Mouse (Mus musculus): ENCODE data around the gene Irf2.

Gene Irf2

DNA sequence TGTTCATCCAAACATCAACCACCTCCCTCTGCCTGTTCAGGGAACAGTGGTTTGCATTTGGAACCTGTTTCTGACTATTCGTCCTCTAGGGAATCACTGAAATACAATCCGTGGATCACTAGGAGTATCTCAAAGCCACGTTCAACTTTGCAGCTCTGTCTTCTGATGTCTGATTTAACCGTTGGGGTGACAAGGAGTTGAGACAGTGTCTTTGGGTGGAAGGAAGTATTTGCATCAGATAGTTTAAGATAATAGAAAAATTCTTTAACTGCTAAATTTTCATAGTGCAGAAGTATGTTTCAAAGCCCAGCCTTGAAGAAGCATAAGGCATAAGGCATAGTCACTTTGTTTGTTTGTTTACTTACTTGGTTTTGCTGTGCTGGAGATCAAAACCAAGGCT, 100.9 kb downstream of the Irf2 start:
- CTCF ChIA-PET: no interaction called here

GRCm38 (mm10) chr8:46840791-46841190, 101.3 kb downstream of the Irf2 start:
- CTCF ChIA-PET: no interaction called here

DNA sequence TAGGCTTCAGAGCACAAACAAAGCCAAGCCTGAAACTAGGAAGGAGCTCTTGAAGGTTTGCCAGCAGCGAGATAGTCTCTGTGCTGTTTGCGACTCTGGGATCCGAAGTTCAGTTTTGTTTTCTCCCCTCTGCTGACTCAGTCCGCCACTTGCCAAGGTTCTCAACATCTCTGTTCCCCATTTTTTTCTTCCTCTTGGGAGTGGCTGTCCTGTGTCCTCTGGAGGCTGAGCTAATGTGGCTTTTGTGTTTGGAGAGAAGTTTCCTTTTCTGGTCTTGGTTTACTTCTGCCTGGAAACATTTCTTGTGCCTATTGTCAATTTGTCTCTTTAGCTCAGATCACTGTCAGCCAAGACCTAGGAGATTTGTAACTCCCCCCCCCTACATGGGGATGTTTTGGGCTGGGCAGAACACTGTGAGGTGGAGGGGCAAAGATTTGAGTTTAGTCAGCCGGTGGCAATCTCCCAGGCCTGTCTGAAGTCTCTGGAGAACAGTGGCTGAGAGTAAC, 103.2 kb downstream of the Irf2 start:
- CTCF ChIA-PET: no interaction called here

GRCm38 (mm10) chr8:46843855-46844254, 104.3 kb downstream of the Irf2 start:
- CTCF ChIA-PET: interaction anchor here (0.5 to 0.9 kb wide), 3 partner anchors 17 to 90 kb away, joined by 3 to 4 read pairs (median 3); no protein-coding TSS in a partner anchor

DNA sequence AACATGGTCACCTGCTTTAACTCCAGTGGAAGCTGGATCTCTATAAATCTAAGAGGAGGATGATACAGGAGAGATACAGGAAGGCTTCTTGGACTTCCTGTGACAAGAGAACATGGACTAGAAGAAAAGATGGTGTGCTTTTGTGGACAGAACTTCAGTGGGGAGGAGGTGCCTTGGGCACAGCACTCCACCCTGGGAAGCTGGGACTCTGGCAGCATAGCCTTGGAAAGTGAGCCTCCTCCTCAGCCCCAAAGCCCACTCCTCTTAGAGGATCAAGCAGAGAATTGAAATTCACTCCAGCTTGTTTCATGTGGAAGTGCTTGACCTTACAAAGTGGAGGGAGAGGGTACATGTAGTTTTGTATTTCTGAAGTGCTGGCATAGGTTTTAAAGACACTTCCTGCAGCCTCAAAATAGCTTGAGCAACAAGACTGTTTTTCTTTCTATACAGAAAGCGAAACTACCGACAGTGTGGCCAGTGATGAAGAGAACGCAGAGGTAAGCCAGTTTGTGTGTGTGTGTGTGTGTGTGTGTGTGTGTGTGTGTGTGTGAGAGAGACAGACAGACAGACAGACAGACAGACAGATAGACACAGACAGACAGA, 104.9 kb downstream of the Irf2 start:
- CTCF ChIA-PET: interaction anchor here (0.5 to 0.7 kb wide), 3 partner anchors 16 to 97 kb away, joined by 3 to 9 read pairs (median 7); no protein-coding TSS in a partner anchor

DNA sequence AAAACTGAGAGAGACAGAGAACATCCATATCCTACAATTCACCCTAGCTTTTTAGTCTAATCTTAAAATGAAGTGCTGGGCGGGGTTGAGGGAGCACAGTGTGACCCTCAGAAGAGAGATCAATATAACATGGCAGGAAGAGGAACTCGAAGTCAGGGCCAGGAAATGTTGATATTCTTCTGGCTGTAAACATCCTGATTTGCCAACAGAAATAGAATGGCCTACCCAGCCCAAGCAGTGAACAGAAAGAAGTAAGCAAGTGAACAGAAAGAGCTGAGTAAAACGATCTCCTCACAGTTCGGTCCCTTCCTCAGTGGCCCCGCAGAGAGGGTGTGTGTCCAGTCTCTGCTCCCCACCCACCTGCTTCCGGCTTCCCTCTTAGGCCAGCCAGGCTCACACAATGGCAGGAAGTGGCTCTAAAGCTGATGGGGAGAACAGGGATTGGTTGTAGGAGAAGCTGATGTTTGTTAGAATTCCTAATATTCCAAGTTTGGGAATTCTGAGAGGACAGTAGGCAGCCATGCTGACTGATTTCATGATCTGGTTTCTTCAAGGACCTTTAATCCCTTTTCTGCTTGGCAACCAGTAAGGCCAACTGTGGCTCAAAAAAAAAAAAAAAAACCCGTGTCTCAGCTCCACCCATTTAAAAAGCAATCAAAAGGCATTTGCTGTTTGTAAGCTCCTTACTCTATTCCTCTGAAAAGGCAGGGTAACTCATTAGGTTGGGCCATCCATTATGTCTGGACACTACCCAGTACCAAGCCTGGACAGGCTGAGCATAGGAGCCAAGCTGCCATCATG, 105.6 kb downstream of the Irf2 start:
- CTCF ChIA-PET: interaction anchor here (0.6 to 1.0 kb wide), 3 partner anchors 56 to 148 kb away, joined by 7 to 9 read pairs (median 8); no protein-coding TSS in a partner anchor

GRCm38 (mm10) chr8:46845891-46846290, 106.4 kb downstream of the Irf2 start:
- CTCF ChIA-PET: interaction anchor here (0.6 to 1.0 kb wide), 3 partner anchors 21 to 149 kb away, joined by 5 to 8 read pairs (median 6); no protein-coding TSS in a partner anchor

- CTCF ChIA-PET: interaction anchor here (0.6 kb wide), 1 partner anchor 108 kb away, joined by 4 read pairs; no protein-coding TSS in a partner anchor
Observed at GRCm38 (mm10) chr8:46846893-46847292, 107.4 kb downstream of the Irf2 start.

- CTCF ChIA-PET: no interaction called here
Observed at GRCm38 (mm10) chr8:46848011-46848641, 108.6 kb downstream of the Irf2 start.

DNA sequence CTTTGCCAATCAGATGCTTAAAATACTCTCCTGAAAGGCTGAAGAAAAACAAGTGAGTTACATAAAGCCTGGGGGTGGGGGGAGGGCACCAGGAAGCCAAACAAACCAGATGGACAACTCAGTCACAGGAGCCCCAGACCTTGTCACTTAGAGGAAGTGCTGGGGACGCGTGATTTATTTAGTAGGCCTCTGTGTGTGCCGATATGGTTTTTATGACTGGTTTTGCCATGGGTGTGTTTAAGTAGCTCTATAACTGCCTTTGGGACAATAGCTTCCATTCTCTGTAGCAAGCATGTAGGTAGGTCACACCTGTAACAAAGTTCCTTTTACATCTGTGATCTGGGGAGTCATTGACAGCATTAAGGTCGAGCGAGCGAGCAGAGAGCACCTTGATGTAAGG, 109.4 kb downstream of the Irf2 start:
- CTCF ChIA-PET: no interaction called here

- CTCF ChIA-PET: interaction anchor here (0.7 kb wide), 1 partner anchor 83 kb away, joined by 6 read pairs; no protein-coding TSS in a partner anchor
Observed at GRCm38 (mm10) chr8:46849458-46849857, 109.9 kb downstream of the Irf2 start.

DNA sequence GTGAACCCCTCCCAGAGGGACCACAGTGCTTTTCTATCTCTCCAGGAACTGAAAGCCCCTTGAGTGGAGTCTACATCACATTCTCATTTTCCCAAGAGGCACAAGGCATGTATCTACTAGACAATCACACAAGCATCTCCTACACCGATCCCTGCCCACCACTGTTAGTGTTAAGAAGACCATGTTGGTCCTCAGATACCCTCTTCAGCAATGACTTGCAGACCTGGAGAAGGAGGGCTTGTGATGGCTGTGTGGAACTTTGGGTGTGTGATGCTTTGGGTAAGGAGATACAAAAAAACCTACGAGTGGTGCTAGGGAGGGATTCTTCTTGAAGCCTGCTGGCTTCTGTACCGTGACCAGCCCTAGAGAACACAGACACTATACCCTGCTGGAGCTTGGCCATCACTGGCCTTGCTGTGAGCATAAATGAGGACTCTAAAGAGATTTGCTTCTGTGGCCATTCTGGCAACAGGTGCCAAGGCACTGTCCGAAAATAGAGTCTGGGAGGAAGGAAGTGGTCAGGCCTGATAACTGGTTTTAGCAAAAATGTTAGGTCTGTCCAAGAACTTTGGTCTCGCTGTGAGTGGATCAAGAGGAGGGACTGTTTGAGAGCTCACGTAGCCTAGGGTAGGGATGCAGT, 110.8 kb downstream of the Irf2 start:
- CTCF ChIA-PET: no interaction called here

- CTCF ChIA-PET: no interaction called here
Observed at GRCm38 (mm10) chr8:46851560-46851959, 112.0 kb downstream of the Irf2 start.

- CTCF ChIA-PET: interaction anchor here (0.6 to 0.8 kb wide), 4 partner anchors 11 to 110 kb away, joined by 3 to 7 read pairs (median 4); no protein-coding TSS in a partner anchor
Observed at GRCm38 (mm10) chr8:46852377-46852776, 112.8 kb downstream of the Irf2 start.

GRCm38 (mm10) chr8:46859164-46859846, 119.8 kb downstream of the Irf2 start:
- CTCF ChIA-PET: no interaction called here

- CTCF ChIA-PET: no interaction called here
Observed at GRCm38 (mm10) chr8:46859847-46860167, 120.3 kb downstream of the Irf2 start.

- CTCF ChIA-PET: no interaction called here
Observed at GRCm38 (mm10) chr8:46862508-46862907, 123.0 kb downstream of the Irf2 start.

- CTCF ChIA-PET: no interaction called here
Observed at GRCm38 (mm10) chr8:46865428-46865827, 125.9 kb downstream of the Irf2 start.

GRCm38 (mm10) chr8:46867440-46867839, 127.9 kb downstream of the Irf2 start:
- CTCF ChIA-PET: interaction anchor here (0.6 kb wide), 1 partner anchor 18 kb away, joined by 3 read pairs; no protein-coding TSS in a partner anchor

GRCm38 (mm10) chr8:46868346-46869065, 129.0 kb downstream of the Irf2 start:
- CTCF ChIA-PET: interaction anchor here (0.6 kb wide), 1 partner anchor 21 kb away, joined by 3 read pairs; no protein-coding TSS in a partner anchor

Data from spleen, embryonic (tissue).